ENCODE assay signal across 10 mouse cellular contexts in genomic region chr15:88399064-88399463, GRCm38 (mm10).
DNase-seq lines count a peak whose midpoint lies in the region; ATAC-seq and TF ChIP-seq lines count a peak whose summit lies in the region.
"Had no signal": no experiment of that assay in that cellular context is flagged by ENCODE, and none has a peak within 500 bp of the region (broad histone marks: within the 10 kb centered on the region; RNA-seq: fewer than 3 reads in every experiment).

No protein-coding gene starts in this region.

- DNase-seq in kidney, postnatal 4 days, result peak; percentile 16 to 20
- peak; percentile 46 for DNase-seq in embryo, embryonic 10 days (ENCODE audit: low spot score)
- no peak for DNase-seq in thymus, postnatal 36 days
- no peak for DNase-seq in natural killer cell, adult 2 months (ENCODE audit: low spot score in 2 of 2)
- no peak for DNase-seq in liver, embryonic 11.5 days (ENCODE audit: low spot score)
- DNase-seq: thymus, postnatal 14 days had no signal

- H3K36me3 ChIP-seq in kidney, embryonic 16.5 days (ENCODE audit: insufficient read depth, low read length), result no peaks in the 10 kb centered on the region
- H3K36me3 ChIP-seq in E14TG2a.4 (ENCODE audit: insufficient read depth, low read length), result no peaks in the 10 kb centered on the region
- H3K36me3 ChIP-seq in hindbrain, embryonic 13.5 days, result no peaks in the 10 kb centered on the region
- no peaks in the 10 kb centered on the region for H3K36me3 ChIP-seq in liver, embryonic 11.5 days (ENCODE audit: control insufficient read depth, insufficient read depth, low read length)
- H3K36me3 ChIP-seq: embryonic facial prominence, embryonic 13.5 days had no signal

- no peak overlapping the region for H3K9ac ChIP-seq in kidney, embryonic 16.5 days (replicated peaks; ENCODE audit: low read length)
- H3K9ac ChIP-seq in hindbrain, embryonic 13.5 days, result no peak overlapping the region
- no peak overlapping the region for H3K9ac ChIP-seq in liver, embryonic 11.5 days (ENCODE audit: low read depth, low read length)
- H3K9ac ChIP-seq: embryonic facial prominence, embryonic 13.5 days had no signal

- H3K27ac ChIP-seq in kidney, embryonic 16.5 days (ENCODE audit: low read length), result no peak overlapping the region
- no peak overlapping the region for H3K27ac ChIP-seq in hindbrain, embryonic 13.5 days
- no peak overlapping the region for H3K27ac ChIP-seq in liver, embryonic 11.5 days (ENCODE audit: low read depth, low read length)
- H3K27ac ChIP-seq: embryonic facial prominence, embryonic 13.5 days had no signal

- H3K9me3 ChIP-seq in kidney, embryonic 16.5 days (ENCODE audit: low read length), result no peaks in the 10 kb centered on the region
- peaks cover 11% of the 10 kb centered on the region for H3K9me3 ChIP-seq in E14TG2a.4 (ENCODE audit: low read length)
- H3K9me3 ChIP-seq in hindbrain, embryonic 13.5 days, result no peaks in the 10 kb centered on the region
- H3K9me3 ChIP-seq in liver, embryonic 11.5 days (ENCODE audit: control insufficient read depth, low read length), result no peaks in the 10 kb centered on the region
- H3K9me3 ChIP-seq: embryonic facial prominence, embryonic 13.5 days had no signal

- no peaks in the 10 kb centered on the region for H3K4me1 ChIP-seq in kidney, embryonic 16.5 days (ENCODE audit: insufficient read depth, low read length)
- H3K4me1 ChIP-seq in E14TG2a.4 (replicated peaks; ENCODE audit: low read depth, low read length), result peaks cover 21% of the 10 kb centered on the region
- H3K4me1 ChIP-seq in hindbrain, embryonic 13.5 days (replicated peaks), result peaks cover 22% of the 10 kb centered on the region
- no peaks in the 10 kb centered on the region for H3K4me1 ChIP-seq in liver, embryonic 11.5 days (replicated peaks; ENCODE audit: control insufficient read depth, insufficient read depth, low read length)
- H3K4me1 ChIP-seq: embryonic facial prominence, embryonic 13.5 days had no signal

- H3K4me2 ChIP-seq in kidney, embryonic 16.5 days (replicated peaks; ENCODE audit: low read depth, low read length), result no peak overlapping the region
- H3K4me2 ChIP-seq in hindbrain, embryonic 13.5 days, result no peak overlapping the region
- H3K4me2 ChIP-seq in liver, embryonic 11.5 days, result no peak overlapping the region
- H3K4me2 ChIP-seq: embryonic facial prominence, embryonic 13.5 days had no signal

- H3K4me3 ChIP-seq in kidney, embryonic 16.5 days (ENCODE audit: low read length), result no peak overlapping the region
- no peak overlapping the region for H3K4me3 ChIP-seq in E14TG2a.4 (replicated peaks; ENCODE audit: low read length)
- no peak overlapping the region for H3K4me3 ChIP-seq in hindbrain, embryonic 13.5 days
- no peak overlapping the region for H3K4me3 ChIP-seq in liver, embryonic 11.5 days (ENCODE audit: low read depth, low read length)
- H3K4me3 ChIP-seq: embryonic facial prominence, embryonic 13.5 days had no signal

- no peaks in the 10 kb centered on the region for H3K27me3 ChIP-seq in kidney, embryonic 16.5 days (ENCODE audit: insufficient read depth, low read length)
- H3K27me3 ChIP-seq in E14TG2a.4 (ENCODE audit: insufficient read depth, low read length), result no peaks in the 10 kb centered on the region
- peaks cover 6% of the 10 kb centered on the region; the same call in 1 of the 2 replicates for H3K27me3 ChIP-seq in hindbrain, embryonic 13.5 days
- no peaks in the 10 kb centered on the region for H3K27me3 ChIP-seq in liver, embryonic 11.5 days (replicated peaks; ENCODE audit: control insufficient read depth, insufficient read depth, low read length)
- H3K27me3 ChIP-seq: embryonic facial prominence, embryonic 13.5 days had no signal

- ATAC-seq in kidney, embryonic 16.5 days (ENCODE audit: low FRiP score, low TSS enrichment), result no peak
- ATAC-seq in hindbrain, embryonic 13.5 days (ENCODE audit: low FRiP score), result 0 out of 2 replicates have a peak, but pooled peaks have one; percentile 21
- no peak for ATAC-seq in liver, embryonic 11.5 days (replicated peaks; ENCODE audit: low FRiP score)

- 56% methylated on average over 5 of the region's 5 CpGs for WGBS in kidney, embryonic 16.5 days
- 48% methylated on average over 5 of the region's 5 CpGs for WGBS in hindbrain, embryonic 13.5 days
- WGBS in liver, embryonic 11.5 days, result 52% methylated on average over 5 of the region's 5 CpGs

- peak; percentile 34 for TF ChIP-seq CTCF in E14TG2a.4 (conservative IDR thresholded peaks at IDR 0.05; ENCODE audit: low read length)

Comparison
In these comparisons a context has a peak if more than half of its experiments do, and no peak if none do; other contexts are left out.
1. DNase-seq: peak in kidney, postnatal 4 days (2 of 2) and embryo, embryonic 10 days (single experiment); none in thymus, postnatal 36 days (0 of 2), natural killer cell, adult 2 months (0 of 2) and liver, embryonic 11.5 days (single experiment).